Mouse (Mus musculus): ENCODE results near the gene Calhm2. TPM values are rescaled to one million over a fixed set of nuclear protein-coding genes. Genes with fewer than 3 reads are reported as not detected.

The Calhm2 gene
- polyA plus RNA-seq (2012; ENCODE audit: low replicate concordance), result 47.7 and 56.3 TPM in 2 replicates

DNA sequence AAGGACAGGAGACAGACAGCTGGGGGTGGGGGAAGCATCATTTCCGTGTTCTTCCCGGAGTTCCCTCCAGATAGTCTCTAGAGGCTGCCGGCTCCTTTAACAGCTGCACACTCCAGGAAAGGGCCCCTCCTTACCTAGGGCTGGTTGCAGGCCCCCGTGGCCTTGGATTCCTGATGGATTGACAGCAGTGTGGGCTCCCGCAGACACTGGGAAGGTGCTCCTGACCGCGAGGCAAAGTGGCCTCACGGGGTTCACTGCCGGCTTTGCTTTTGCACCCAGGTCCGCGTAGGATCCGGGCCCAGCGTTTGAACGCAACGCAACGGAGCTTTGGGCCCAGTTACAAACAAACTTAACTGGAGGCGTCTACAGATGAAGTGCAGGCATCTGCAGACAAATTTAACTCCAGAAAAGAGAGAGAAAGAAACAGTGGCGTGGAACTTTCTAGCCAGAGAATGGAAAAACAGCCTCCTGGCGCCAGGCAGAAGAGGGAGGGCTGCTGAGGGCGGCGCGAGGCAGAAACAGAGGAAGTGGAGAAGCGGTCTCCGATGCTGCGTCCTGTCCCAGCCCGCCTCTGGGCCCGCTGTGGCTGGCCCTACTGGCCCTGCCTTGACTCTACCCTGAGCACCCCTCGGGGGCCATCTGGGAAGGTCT lies at the start of gene Calhm2:
Calhm2 (minus strand) TSS at position 524 of the 651 bp plus-strand sequence.

DNA sequence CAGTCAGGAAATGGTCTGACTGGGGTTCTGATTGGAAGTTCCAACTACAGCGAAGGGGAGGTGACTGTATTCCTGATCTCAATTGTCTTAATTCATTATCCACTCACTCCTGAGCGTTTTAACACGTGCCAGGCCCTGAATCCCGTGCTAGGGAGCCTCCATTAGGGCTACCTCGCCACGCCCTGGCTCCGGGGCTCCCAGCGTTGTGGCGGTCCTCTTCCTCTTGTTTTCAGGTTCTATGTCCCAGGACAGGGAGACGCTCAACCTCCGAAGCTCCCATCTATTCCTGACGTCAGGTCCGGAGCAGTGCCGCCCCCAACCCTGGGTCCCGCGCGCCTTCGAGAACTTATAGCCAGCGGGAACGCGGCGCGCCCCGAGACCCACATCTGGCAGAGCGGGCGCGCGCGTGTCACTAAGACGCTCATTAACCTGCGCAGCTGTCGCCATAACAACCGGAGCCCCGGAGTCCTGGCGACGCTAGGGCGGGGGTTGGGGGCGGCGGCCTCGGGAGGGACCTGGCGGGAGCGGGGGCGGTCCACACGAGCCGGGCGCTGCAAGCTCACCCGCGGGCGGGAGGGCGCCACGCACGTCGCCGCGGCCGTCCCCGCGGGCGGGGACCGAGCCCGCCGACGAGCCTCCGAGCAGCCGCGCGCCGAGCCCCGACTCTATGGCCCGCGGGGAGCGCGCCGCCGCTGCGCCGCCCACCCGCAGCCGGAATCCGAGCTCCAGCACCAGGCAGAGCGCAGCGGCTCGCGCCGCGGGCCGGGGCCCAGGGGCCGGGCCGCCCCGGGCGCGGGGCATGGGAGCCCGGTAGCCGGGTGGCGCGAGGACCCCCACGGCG lies 40.6 kb upstream of the Calhm2 start, which contains the start of gene Neurl1a:
Neurl1a (plus strand) TSS at position 390 of the 841 bp plus-strand sequence.

DNA sequence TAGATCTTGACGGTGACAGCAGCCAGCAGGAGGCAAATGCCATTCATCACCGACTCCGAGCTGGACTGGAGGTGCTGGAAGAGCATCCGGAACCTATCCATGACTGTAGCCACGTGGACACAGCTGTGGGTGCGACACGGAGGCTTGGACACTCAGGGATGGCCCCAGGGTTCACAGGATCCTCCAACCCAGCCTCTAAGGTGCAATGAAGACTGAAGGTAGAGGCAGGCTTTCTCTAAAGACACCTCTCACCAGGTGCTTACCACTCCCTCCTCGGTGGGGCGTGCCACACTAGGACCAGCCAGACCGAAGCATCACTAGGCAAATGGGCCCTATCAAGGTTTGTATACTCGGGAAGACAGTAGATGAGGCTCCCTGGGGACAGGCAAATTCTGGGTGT lies 19.6 kb upstream of the Calhm2 start, which contains the start of gene Calhm3:
Calhm3 (minus strand) TSS at position 101 of the 400 bp plus-strand sequence.

DNA sequence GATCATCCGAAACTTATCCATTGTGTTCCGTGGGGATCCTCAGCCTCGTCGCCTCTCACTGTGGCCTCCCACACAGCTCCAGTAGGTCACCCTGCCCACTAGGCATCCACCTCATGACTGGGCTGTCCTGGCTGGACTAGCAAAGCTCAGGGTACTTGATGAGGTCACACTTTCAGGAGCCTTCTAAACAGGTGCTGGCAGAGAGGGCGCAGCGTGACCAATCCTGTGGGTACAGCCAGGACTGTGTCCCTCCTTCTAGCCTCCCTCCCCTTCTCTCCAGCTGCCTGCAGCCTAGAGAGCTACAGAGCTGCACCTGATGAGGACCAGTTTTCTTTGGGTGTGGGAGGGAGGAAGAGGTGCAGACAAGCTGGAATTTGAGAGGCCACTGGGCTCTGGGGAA lies 6.1 kb upstream of the Calhm2 start, which contains the start of gene Calhm1:
Calhm1 (minus strand) TSS at position 101 of the 400 bp plus-strand sequence.

DNA sequence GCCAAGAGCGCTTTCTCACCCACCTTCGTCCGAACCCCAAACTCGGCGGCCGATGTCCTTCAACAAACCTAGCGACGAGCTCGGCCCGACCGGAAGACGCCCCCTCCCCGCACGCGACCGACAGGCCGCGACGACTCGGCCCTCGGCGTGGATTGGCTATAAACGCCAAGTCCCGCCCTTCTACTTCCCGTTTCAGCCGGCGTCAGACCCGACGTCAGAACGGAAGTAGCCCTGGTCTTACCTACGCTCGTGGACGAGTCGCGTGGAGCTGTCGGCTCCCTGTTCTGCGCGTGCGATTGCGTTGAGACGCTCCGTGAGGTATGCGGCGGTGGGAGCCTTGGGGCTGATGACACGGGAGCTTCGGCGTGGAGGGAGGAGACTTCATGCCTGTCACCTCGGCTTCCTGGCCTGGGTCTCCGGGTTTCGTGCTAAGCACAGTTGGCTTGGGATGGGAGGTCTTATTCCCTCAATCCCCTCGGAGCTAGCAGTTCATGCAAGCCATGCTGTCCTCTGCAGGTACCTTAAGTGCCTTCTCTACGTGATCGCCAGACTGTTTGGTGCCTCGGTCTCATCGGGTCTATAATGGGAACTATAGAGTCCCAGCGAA lies 47.4 kb downstream of the Calhm2 start, which contains the start of the genes Usmg5 and Pdcd11:
Usmg5 (minus strand) TSS at position 98 of the 607 bp plus-strand sequence.
Pdcd11 (plus strand) TSS at position 219 of the 607 bp plus-strand sequence.

DNA sequence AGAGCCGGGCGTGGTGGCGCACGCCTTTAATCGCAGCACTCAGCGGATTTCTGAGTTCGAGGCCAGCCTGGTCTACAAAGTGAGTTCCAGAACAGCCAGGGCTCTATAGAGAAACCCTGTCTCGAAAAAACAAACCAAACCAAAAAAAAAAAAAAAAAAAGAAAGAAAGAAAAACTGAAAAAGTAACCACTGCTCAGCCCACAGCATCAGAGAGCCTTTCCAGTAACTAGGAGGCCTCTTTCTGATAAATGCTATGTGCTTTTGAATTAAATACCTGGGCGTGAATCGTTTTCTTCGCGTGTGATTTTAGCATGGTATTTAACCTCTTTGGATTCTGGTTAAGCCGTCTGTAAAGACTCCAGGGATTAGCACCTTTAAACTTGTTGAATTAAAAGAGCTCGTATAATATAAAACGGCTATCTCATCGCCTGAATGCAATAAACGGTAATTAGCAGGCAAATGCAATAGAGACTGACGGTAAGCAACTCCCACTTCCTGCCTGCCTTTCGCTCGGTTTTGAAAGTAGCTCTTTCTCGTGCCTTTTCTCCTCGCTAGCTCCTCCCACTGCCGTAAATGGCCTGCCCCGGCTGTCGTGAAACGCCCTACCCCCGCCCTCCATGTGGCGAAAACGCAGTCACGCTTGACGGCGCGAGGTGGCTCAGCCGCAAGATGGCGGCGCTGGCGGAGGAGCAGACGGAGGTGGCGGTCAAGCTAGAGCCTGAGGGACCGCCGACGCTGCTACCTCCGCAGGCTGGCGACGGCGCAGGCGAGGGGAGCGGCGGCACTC lies 70.8 kb downstream of the Calhm2 start, which contains the start of gene Taf5:
Taf5 (plus strand) TSS at position 651 of the 787 bp plus-strand sequence.

Other genes with a start within 250 kb of the Calhm2 start
- not detected in 2 replicates for gene Ina, start 123.6 kb downstream of the Calhm2 start, polyA plus RNA-seq (2012; ENCODE audit: low replicate concordance)
- gene Nt5c2, start 123.1 kb downstream of the Calhm2 start, polyA plus RNA-seq (2012; ENCODE audit: low replicate concordance), result 2.6 and 7.5 TPM in 2 replicates
- gene Pcgf6, start 87.4 kb downstream of the Calhm2 start, polyA plus RNA-seq (2012; ENCODE audit: low replicate concordance), result 8.2 and 17.0 TPM in 2 replicates
- 3.3 and 5.2 TPM in 2 replicates for gene Taf5, start 70.5 kb downstream of the Calhm2 start, polyA plus RNA-seq (2012; ENCODE audit: low replicate concordance)
- gene Usmg5, start 47.6 kb downstream of the Calhm2 start, polyA plus RNA-seq (2012; ENCODE audit: low replicate concordance), result 0.64 and 18.6 TPM in 2 replicates
- gene Pdcd11, start 47.5 kb downstream of the Calhm2 start, polyA plus RNA-seq (2012; ENCODE audit: low replicate concordance), result 14.0 and 15.3 TPM in 2 replicates
- 0.12 TPM in 1 of 2 replicates, not detected in the other for gene Calhm1, start 6.0 kb upstream of the Calhm2 start, polyA plus RNA-seq (2012; ENCODE audit: low replicate concordance)
- gene Calhm3, start 19.5 kb upstream of the Calhm2 start, polyA plus RNA-seq (2012; ENCODE audit: low replicate concordance), result not detected in 2 replicates
- 1.4 and 3.5 TPM in 2 replicates for gene Neurl1a, start 40.5 kb upstream of the Calhm2 start, polyA plus RNA-seq (2012; ENCODE audit: low replicate concordance)

All from hematopoietic multipotent progenitor cell, adult 10-12 weeks (in vitro differentiated cells).